Mouse (Mus musculus): Measurements from ENCODE around the gene Ptprm. TPM values are rescaled to one million over a fixed set of nuclear protein-coding genes. Genes with fewer than 3 reads are reported as not detected.

Ptprm gene
- polyA plus RNA-seq, 1 experiment from 2014 or later: 18.9 TPM

DNA sequence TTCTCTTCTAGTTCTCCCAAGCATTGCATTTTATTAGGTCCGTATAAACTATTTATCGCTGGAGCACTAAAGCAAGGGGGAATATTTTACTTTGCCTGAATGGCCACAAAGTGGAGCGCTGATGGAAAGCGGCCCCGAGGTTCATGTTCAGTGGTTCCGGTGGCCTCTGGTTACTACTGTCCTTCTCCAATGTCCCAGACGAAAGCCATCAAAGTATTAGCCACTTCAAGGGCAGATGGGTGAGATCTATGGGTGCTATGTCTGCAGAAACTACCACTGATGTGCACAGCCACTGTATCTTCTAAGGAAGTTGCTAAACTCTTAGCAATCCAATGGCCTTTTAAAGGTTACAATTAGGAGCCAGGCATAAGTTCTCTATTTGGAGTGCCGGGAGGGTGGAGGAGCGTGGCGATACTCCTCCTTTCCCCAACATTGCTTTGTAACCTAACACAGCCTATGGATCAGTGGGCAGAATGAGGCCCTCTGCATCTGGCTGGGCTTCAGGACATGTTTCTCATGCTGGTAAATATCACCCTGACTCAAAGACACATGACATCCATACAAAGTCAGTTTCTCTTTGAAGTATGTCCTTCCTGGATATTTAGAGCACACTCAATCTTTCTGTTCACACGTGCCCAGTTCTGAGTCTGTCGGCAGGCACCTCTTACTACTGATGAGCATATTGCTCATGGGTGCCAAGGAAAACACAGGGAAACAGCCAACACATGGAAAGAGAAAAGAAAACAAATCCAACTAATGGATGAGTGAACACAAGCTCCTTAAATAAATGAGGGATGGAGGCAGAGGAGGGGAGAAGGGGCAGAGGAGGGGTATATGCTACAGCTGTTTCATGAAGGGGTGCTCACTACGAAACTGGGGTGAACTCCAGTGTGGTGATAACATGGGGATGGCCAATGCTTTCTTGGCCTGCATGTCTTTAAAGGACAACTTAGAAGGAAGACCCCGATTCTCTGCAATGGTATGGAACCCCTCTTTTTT is 584.6 kb downstream of the Ptprm start:
- WGBS: 37% methylated on average over 14 of the region's 14 CpGs
- ATAC-seq (replicated peaks; ENCODE audit: low FRiP score): peak; percentile 91

DNA sequence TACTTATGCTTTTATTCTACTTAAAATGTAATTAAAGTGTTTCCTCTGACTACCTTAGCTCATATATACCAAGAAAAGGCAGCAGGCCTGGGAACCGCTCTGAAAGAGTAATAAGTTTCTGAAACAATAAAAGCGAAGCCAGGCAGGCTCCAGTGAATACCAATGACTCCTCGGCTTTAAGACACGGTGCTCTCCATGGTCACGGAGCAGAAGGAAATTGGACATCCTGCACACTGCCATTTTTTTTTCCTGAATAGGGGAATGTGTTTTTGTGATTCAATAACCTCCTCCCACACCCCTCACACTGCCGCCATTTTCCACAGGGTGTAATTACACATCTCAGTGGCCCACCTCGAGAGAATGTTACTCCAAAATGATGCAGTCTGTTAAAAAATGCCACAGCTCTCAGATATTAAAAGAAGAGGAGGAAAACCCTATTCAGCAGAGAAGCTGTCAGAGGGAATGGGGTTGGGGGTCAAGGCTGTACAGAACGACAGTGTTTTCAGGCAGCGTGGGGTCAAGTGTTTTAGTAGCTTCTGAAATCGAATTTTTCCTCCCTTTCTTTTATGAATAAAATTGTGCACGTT is 585.5 kb downstream of the Ptprm start:
- no peaks in the 10 kb centered on the region for H3K9me3 ChIP-seq (replicated peaks)
- H3K4me3 ChIP-seq (replicated peaks): no peak overlapping the region
- H3K27me3 ChIP-seq: no peaks in the 10 kb centered on the region
- H3K9ac ChIP-seq: no peak overlapping the region
- 26% methylated on average over 11 of the region's 11 CpGs for WGBS
- H3K27ac ChIP-seq: peak overlapping the region; percentile 85
- peaks cover 32% of the 10 kb centered on the region for H3K4me1 ChIP-seq
- ATAC-seq (replicated peaks; ENCODE audit: low FRiP score): 0 out of 2 replicates have a peak, but pooled peaks have one; percentile 8
- peak overlapping the region; percentile 20; the same call in 1 of the 2 replicates for H3K4me2 ChIP-seq
- H3K36me3 ChIP-seq: no peaks in the 10 kb centered on the region

More for the DNA sequence above, 584.6 kb downstream of the Ptprm start:
- peak overlapping the region; percentile 85 for H3K27ac ChIP-seq
- H3K4me2 ChIP-seq: peak overlapping the region; percentile 20; the same call in 1 of the 2 replicates
- no peak overlapping the region for H3K4me3 ChIP-seq (replicated peaks)
- H3K9me3 ChIP-seq (replicated peaks): no peaks in the 10 kb centered on the region
- no peaks in the 10 kb centered on the region for H3K36me3 ChIP-seq
- H3K27me3 ChIP-seq: no peaks in the 10 kb centered on the region
- no peak overlapping the region for H3K9ac ChIP-seq
- H3K4me1 ChIP-seq: peaks cover 32% of the 10 kb centered on the region

GRCm38 (mm10) chr17:66766166-66766565 is 588.1 kb downstream of the Ptprm start:
- Histone ChIP-seq H3K9me3 (replicated peaks) (no peaks in the 10 kb centered on the region), H3K4me2 (no peak overlapping the region), H3K4me3 (replicated peaks) (no peak overlapping the region), H3K4me1 (peaks cover 51% of the 10 kb centered on the region), H3K27ac (no peak overlapping the region), H3K27me3 (no peaks in the 10 kb centered on the region), H3K9ac (no peak overlapping the region), H3K36me3 (no peaks in the 10 kb centered on the region)
- ATAC-seq (replicated peaks; ENCODE audit: low FRiP score): no peak
- WGBS: 84% methylated on average over 6 of the region's 6 CpGs

DNA sequence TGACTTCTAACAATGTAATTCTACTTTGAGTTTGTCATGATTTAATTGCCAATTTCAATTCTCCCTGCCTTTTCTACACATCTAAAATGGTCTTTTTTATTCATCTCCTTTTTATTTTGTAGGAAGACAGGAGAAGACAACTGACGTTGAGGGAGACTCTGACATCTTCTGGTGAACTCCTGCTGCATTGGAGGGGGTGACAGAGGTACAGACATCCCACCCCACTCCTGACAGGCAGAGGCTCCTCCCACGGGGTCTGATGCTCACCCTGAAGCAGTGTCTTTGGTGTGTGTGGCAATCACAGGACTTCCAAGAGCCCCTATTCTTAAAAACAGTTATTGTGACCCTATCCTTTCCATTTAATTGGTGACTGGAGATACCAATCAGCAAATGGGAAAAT is 589.8 kb downstream of the Ptprm start:
- Histone ChIP-seq H3K27me3 (no peaks in the 10 kb centered on the region), H3K9ac (no peak overlapping the region), H3K4me1 (peaks cover 39% of the 10 kb centered on the region), H3K9me3 (replicated peaks) (no peaks in the 10 kb centered on the region), H3K4me2 (no peak overlapping the region), H3K4me3 (replicated peaks) (no peak overlapping the region), H3K27ac (no peak overlapping the region), H3K36me3 (peaks cover 3% of the 10 kb centered on the region)
- ATAC-seq (replicated peaks; ENCODE audit: low FRiP score): no peak
- WGBS: 69% methylated on average over 2 of the region's 2 CpGs

- 56% methylated on average over 10 of the region's 10 CpGs for WGBS
- ATAC-seq (replicated peaks; ENCODE audit: low FRiP score): peak; percentile 60
- H3K4me2 ChIP-seq: no peak overlapping the region
Measured at GRCm38 (mm10) chr17:66762716-66763115, 591.5 kb downstream of the Ptprm start.

GRCm38 (mm10) chr17:66761326-66762296 is 592.6 kb downstream of the Ptprm start:
- ATAC-seq (replicated peaks; ENCODE audit: low FRiP score): peak; percentile 84
- H3K4me3 ChIP-seq (replicated peaks): no peak overlapping the region
- no peaks in the 10 kb centered on the region for H3K27me3 ChIP-seq
- peaks cover 33% of the 10 kb centered on the region for H3K4me1 ChIP-seq
- peaks cover 3% of the 10 kb centered on the region for H3K36me3 ChIP-seq
- 28% methylated on average over 26 of the region's 26 CpGs for WGBS
- H3K27ac ChIP-seq: peak overlapping the region; percentile 73
- peak overlapping the region; percentile 25 for H3K4me2 ChIP-seq
- 0 out of 2 replicates have a peak overlapping the region, but pooled peaks have one; percentile 14 for H3K9ac ChIP-seq
- H3K9me3 ChIP-seq (replicated peaks): no peaks in the 10 kb centered on the region

More at GRCm38 (mm10) chr17:66762716-66763115, 591.5 kb downstream of the Ptprm start:
- Histone ChIP-seq H3K4me1 (peaks cover 28% of the 10 kb centered on the region), H3K9me3 (replicated peaks) (no peaks in the 10 kb centered on the region), H3K9ac (no peak overlapping the region), H3K4me3 (replicated peaks) (no peak overlapping the region), H3K27ac (peak overlapping the region; percentile 49; the same call in 1 of the 2 replicates), H3K36me3 (peaks cover 3% of the 10 kb centered on the region), H3K27me3 (no peaks in the 10 kb centered on the region)

DNA sequence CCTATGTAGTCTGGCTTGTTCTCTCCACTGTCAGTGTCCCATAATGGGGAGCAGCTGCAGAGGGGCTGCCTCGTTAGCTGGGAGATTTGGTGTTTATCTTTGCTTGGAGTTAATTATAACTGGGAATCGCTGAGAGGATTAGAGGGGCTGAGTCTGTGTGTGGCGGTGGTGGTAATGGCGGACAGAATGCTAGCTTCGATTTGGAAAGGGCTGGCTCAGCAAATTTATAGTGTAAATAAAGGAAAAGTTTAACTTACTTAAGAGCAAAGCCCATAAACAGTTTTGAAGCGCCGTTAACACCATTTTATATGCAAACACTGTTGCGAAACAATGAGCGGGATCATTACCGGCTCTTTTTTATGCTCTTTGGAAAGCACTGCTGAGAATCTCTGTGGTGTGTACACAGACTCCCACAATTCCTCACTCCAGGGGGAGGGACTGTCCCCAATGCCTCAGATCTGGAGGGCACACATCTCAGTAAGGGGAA is 597.2 kb downstream of the Ptprm start:
- no peak overlapping the region for H3K4me3 ChIP-seq (replicated peaks)
- H3K27ac ChIP-seq: peak overlapping the region; percentile 70
- H3K9ac ChIP-seq: 0 out of 2 replicates have a peak overlapping the region, but pooled peaks have one; percentile 17
- H3K36me3 ChIP-seq: peaks cover 3% of the 10 kb centered on the region
- H3K4me1 ChIP-seq: peaks cover 38% of the 10 kb centered on the region
- ATAC-seq (replicated peaks; ENCODE audit: low FRiP score): no peak
- H3K27me3 ChIP-seq: no peaks in the 10 kb centered on the region
- H3K4me2 ChIP-seq: peak overlapping the region; percentile 43
- 38% methylated on average over 10 of the region's 10 CpGs for WGBS
- H3K9me3 ChIP-seq (replicated peaks): no peaks in the 10 kb centered on the region

DNA sequence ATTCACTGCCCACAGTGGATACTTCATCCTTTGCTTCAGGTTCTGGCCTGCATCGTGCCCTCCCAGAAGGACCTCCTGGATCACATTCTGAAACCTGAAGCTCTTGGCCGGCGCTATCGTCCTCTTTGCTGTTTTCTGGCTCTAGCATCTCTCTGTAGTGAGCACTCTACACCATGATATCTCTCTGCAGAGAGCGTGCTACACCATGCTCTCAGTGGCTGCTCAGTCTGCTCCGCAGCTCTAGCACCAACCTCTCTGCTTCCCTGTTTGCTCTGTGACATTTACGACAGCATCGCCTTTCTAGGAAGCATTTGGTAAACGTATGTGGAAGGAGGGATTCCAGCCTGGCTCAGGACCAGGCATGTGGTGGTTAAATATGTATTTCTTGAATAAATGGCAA is 597.8 kb downstream of the Ptprm start:
- peaks cover 3% of the 10 kb centered on the region for H3K36me3 ChIP-seq
- H3K9ac ChIP-seq: no peak overlapping the region
- peak overlapping the region; percentile 43 for H3K4me2 ChIP-seq
- H3K4me3 ChIP-seq (replicated peaks): no peak overlapping the region
- no peaks in the 10 kb centered on the region for H3K9me3 ChIP-seq (replicated peaks)
- peaks cover 32% of the 10 kb centered on the region for H3K4me1 ChIP-seq
- H3K27ac ChIP-seq: peak overlapping the region; percentile 70
- no peak for ATAC-seq (replicated peaks; ENCODE audit: low FRiP score)
- H3K27me3 ChIP-seq: no peaks in the 10 kb centered on the region
- WGBS: 57% methylated on average over 9 of the region's 9 CpGs

- Histone ChIP-seq H3K36me3 (no peaks in the 10 kb centered on the region), H3K9me3 (replicated peaks) (no peaks in the 10 kb centered on the region), H3K4me1 (peaks cover 23% of the 10 kb centered on the region), H3K4me2 (no peak overlapping the region), H3K9ac (no peak overlapping the region), H3K27ac (peak overlapping the region; percentile 89), H3K27me3 (no peaks in the 10 kb centered on the region), H3K4me3 (replicated peaks) (no peak overlapping the region)
- ATAC-seq (replicated peaks; ENCODE audit: low FRiP score): peak; percentile 40
- WGBS: 10% methylated on average over 3 of the region's 3 CpGs
Measured at GRCm38 (mm10) chr17:66755191-66755654, 599.0 kb downstream of the Ptprm start.

- Histone ChIP-seq H3K27ac (peak overlapping the region; percentile 89), H3K9ac (no peak overlapping the region), H3K27me3 (no peaks in the 10 kb centered on the region), H3K36me3 (no peaks in the 10 kb centered on the region), H3K4me3 (replicated peaks) (no peak overlapping the region), H3K4me1 (peaks cover 23% of the 10 kb centered on the region), H3K4me2 (0 out of 2 replicates have a peak overlapping the region, but pooled peaks have one; percentile 13), H3K9me3 (replicated peaks) (no peaks in the 10 kb centered on the region)
- 36% methylated on average over 9 of the region's 9 CpGs for WGBS
- ATAC-seq (replicated peaks; ENCODE audit: low FRiP score): peak; percentile 68
Measured at GRCm38 (mm10) chr17:66754208-66754865, 599.9 kb downstream of the Ptprm start.
